Mouse (Mus musculus): Measurements from ENCODE around the gene Gcnt2.
A peak's percentile ranks its signal among the peaks of the same experiment; 100 is the strongest.
"Not testable (repeated sequence)": the region's sequence is repeated elsewhere in the genome, so short reads cannot be mapped to it uniquely, and the experiment has no call there.

Gene Gcnt2

GRCm38 (mm10) chr13:40906528-40906927, 47.0 kb downstream of the Gcnt2 start:
- no peak for DNase-seq (ENCODE audit: low spot score in 2 of 2)

GRCm38 (mm10) chr13:40907274-40907673, 47.7 kb downstream of the Gcnt2 start:
- no peak for DNase-seq (ENCODE audit: low spot score in 2 of 2)

- DNase-seq (ENCODE audit: low spot score in 2 of 2): no peak
Measured at GRCm38 (mm10) chr13:40908044-40908443, 48.5 kb downstream of the Gcnt2 start.

- no peak for DNase-seq (ENCODE audit: low spot score in 2 of 2)
Measured at GRCm38 (mm10) chr13:40909060-40909459, 49.5 kb downstream of the Gcnt2 start.

DNA sequence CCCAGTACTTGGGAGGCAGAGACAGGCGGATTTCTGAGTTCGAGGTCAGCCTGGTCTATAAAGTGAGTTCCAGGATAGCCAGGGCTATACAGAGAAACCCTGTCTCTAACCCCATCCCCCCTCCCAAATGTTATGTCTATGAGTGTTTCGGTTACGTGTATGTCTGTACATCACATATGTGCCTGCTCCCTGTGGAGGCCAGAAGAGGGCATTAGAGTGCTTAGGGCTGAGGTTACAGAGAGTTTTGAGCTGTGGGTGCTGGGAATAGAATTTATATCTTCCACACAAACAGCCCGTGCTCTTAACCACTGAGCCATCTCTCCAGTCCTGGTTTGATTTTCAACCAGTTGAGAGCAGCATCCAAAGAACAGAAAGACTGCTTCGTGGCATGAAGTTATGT, 50.5 kb downstream of the Gcnt2 start:
- no peak for DNase-seq (ENCODE audit: low spot score in 2 of 2)

- no peak for DNase-seq (ENCODE audit: low spot score in 2 of 2)
Measured at GRCm38 (mm10) chr13:40911951-40912350, 52.4 kb downstream of the Gcnt2 start.

DNA sequence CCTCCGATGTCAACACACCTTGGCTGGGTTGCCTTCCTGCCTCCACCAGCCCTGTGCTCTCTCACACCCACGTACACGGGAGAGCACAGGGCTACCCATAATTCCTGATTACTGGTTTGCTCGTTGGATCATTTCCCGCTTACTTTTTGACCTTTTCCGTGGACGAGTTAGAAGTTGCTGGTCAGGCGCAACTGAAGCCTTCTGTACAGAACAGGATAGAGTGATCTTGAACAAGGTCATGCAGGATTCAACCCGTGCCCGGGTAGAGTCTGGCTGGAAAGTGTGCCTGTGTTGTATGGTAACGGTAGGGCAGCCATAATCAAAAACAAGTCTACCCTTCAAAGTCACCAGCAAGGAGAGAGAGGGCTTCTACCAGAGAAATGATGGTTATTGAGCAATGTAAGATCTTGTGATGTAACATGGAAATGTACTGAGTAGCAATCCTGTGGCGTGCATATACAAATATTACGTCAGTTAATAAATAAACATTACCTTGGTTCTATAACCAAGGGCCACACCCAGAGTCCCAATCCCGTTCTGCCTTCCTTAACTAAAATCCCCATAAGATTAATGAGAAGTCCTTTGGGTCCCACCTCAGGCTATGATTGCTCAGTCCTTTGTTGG, 54.0 kb downstream of the Gcnt2 start:
- no peak for DNase-seq (ENCODE audit: low spot score in 2 of 2)

DNA sequence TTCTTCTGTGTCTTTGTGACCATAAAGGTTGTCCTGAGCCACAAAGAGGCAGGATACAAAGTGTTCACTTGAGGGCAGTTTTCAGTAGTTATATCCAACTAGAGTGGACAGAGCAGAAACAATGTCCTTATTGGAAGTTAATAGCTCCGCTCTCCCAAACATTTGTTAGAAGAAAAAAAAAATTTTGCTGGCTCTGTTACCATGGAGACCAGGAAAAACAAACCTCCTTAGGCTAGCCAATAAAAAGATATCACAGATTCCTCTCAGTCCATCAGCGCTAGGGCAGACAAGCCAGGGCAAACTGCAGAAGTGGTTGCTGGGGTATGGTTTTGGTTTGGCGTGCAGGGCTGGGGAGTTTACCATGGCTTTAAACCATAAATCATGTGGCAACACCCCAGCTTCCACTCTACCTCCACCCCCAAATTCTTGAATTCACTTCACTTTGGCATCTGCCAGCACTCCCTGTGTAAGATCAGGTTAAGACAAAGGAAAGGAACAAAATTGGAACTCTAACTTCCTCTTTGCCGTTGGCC, 54.6 kb downstream of the Gcnt2 start:
- no peak for DNase-seq (ENCODE audit: low spot score in 2 of 2)

GRCm38 (mm10) chr13:40916321-40917160, 57.0 kb downstream of the Gcnt2 start:
- DNase-seq (ENCODE audit: low spot score in 2 of 2): no peak

- DNase-seq (ENCODE audit: low spot score in 2 of 2): peak; percentile 27 to 66
Measured at GRCm38 (mm10) chr13:40917161-40918091, 57.9 kb downstream of the Gcnt2 start.

- no peak for DNase-seq (ENCODE audit: low spot score in 2 of 2)
Measured at GRCm38 (mm10) chr13:40921326-40922059, 61.9 kb downstream of the Gcnt2 start.

- no peak for DNase-seq (ENCODE audit: low spot score in 2 of 2)
Measured at GRCm38 (mm10) chr13:40922311-40922877, 62.8 kb downstream of the Gcnt2 start.

DNA sequence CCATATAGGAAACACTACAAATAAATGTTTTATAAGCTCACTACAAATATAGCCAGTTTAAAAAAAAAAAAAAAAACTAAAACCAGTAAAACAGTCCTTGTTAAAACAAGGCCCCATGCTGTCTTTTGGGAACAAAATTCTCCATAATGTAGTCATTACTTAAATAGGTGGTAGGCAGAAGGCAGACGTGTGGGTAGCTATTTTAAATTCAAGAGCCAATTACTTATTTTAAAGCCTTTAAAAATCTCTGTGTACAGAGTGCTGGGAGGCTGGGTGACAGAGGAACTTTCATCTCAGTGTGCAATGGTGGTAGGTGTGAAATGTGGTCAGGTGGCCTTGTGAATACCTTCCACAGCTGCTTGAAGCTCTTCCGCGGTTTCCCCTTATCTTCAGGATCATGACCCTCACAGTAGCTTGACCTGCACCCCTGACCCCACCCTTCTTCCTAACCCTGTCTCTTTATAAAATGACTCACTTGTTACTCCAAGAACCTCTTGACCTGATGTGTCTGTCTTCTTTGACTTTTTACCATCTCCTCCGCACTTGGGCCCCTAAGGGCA, 64.3 kb downstream of the Gcnt2 start:
- DNase-seq (ENCODE audit: low spot score in 2 of 2): no peak

- DNase-seq (ENCODE audit: low spot score in 2 of 2): no peak
Measured at GRCm38 (mm10) chr13:40928192-40928898, 68.8 kb downstream of the Gcnt2 start.

DNA sequence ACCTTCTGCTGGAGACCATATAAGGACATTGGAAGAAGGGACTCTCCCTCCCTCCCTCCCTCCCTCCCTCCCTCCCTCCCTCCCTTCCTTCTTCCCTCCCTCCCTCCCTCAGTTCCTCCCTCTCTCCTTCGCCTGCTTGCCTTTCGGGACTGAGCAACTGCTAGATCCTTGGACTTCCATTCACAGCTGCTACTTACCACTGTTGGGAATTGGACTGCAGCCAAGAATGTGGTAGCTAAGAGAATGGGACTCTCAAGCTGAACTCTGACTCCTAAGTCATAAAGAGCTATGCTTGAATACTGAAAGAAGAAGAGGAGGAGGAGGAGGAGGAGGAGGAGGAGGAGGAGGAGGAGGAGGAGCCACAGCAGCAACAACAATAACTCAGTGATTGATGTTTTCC, 72.3 kb downstream of the Gcnt2 start:
- DNase-seq (ENCODE audit: low spot score in 2 of 2): not testable (repeated sequence)

DNA sequence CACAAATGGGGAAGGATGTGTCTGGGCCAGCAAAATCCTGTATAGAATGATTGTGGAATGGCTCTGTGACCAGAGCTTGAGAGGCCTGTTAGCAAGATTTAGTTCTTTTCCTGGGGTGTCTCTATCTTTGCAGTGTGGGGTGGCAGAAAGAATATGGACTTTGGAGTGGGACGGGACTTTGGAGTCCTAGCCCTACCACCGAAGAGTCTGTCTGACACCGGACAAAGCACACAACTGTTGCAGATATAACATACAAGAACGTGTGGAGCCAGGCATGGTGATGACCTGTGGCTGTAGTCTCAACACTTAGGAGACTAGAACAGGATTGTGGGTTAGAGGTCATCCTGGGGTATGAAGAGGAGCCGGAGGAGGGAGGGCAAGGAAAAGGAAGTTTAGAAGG, 73.0 kb downstream of the Gcnt2 start:
- DNase-seq (ENCODE audit: low spot score in 2 of 2): no peak

DNA sequence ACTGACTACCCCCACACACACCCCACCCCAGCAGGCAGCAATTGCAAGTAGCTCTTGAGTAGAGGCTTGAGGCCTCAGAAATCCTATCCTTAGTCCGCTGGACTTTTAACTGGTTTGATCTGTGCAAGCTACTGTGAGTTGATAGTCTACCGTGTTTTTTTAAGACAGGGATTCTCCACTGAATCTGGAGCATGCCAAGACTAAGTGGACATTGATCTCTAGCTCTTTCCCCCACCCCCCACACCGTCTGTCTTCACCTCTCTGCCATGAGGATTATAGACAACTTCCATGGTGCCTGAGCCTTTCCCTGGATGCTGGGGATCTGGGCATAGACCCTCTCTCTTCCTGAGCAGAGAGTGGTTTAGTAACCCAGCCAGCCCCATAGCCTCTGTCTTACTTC, 74.8 kb downstream of the Gcnt2 start:
- no peak for DNase-seq (ENCODE audit: low spot score in 2 of 2)

DNA sequence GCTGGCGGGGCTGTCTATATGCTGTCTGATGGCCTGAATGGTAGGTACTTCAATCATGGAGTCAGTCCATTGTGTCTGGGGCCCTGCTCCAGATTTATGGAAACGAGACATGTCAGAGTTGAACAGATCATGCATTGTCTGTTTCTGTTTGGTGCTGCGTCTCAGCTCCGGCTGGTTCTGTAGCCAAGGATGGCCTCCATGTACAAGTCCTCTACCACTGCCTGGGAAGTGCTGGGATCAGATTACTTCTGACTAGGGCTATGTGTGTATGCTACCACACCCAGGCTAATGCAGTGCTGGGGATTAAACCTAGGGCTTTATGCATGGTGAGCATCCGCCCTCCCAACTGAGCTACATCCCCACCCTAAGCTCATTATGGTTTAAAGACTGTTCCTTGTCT, 78.0 kb downstream of the Gcnt2 start:
- DNase-seq (ENCODE audit: low spot score in 2 of 2): no peak

DNA sequence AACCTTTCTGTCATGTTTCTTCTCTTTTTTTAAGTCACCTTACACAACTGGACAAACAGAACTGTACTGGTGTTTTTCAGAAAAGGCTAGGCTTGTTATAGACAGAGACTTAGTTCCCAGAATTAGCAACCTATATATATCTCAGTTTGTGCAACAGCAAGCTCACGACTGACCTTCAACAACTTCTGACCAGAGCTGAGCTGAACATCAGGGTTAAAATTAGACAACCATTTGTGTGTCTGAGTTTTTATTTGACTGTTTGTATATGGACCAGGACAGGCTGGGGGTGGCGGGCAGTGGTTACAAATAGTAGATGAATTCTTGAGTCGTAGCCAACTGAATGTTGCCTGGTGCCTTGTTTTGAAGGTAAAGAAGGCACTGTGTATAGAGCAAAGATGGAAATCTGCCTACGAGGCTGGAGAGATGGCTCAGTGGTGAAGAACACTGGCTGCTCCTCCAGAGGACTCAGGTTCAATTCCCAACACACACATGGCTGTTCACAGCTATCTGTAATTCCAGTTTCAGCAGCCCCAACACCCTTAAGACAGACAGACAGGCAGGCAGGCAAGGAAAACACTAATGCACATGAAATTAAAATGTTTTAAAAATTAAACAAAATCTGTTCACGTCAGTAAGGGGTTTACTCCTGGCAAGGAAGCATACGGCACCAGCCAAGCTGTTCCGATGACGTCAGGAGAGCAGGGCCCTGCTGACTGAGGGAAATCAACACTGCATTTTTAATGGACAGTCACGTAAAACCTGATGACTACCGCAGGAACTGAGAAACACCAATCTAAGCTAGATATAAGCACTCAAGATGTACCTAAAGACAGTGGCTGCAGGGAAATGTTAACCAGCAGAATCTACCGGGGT, 79.2 kb downstream of the Gcnt2 start:
- no peak for DNase-seq (ENCODE audit: low spot score in 2 of 2)

Measured in spleen, postnatal 4 days (tissue).